Mouse (Mus musculus): ENCODE measurements around the gene Camta1. TPM values are rescaled to one million over a fixed set of nuclear protein-coding genes. Genes with fewer than 3 reads are reported as not detected.

The Camta1 gene
- polyA plus RNA-seq, 1 experiment = 26.3 TPM

GRCm38 (mm10) chr4:151899707-151900384, 38.2 kb upstream of the Camta1 start:
- H3K4me1 ChIP-seq (ENCODE audit: control insufficient read depth, insufficient read depth, low read length) = no peaks in the 10 kb centered on the region; the same call in 1 of the 2 replicates
- H3K27ac ChIP-seq (ENCODE audit: insufficient read depth, low read depth, low read length) = no peak overlapping the region
- H3K4me3 ChIP-seq (ENCODE audit: insufficient read depth, low read length) = no peak overlapping the region
- TF ChIP-seq CTCF (IDR thresholded peaks at IDR 0.05; ENCODE audit: low read depth, low read length) (no peak), POLR2A (IDR thresholded peaks at IDR 0.05; ENCODE audit: borderline replicate concordance, low read depth, low read length) (no peak)

- H3K27ac ChIP-seq (ENCODE audit: insufficient read depth, low read depth, low read length) = no peak overlapping the region
- H3K4me1 ChIP-seq (ENCODE audit: control insufficient read depth, insufficient read depth, low read length) = no peaks in the 10 kb centered on the region; the same call in 1 of the 2 replicates
- TF ChIP-seq CTCF (IDR thresholded peaks at IDR 0.05; ENCODE audit: low read depth, low read length) = no peak
- TF ChIP-seq POLR2A (IDR thresholded peaks at IDR 0.05; ENCODE audit: borderline replicate concordance, low read depth, low read length) = no peak
- H3K4me3 ChIP-seq (ENCODE audit: insufficient read depth, low read length) = no peak overlapping the region
Measured at GRCm38 (mm10) chr4:151898600-151899245, 37.0 kb upstream of the Camta1 start.

GRCm38 (mm10) chr4:151897069-151897617, 35.5 kb upstream of the Camta1 start:
- no peak overlapping the region for H3K4me3 ChIP-seq (ENCODE audit: insufficient read depth, low read length)
- H3K4me1 ChIP-seq (ENCODE audit: control insufficient read depth, insufficient read depth, low read length) = no peaks in the 10 kb centered on the region
- H3K27ac ChIP-seq (ENCODE audit: insufficient read depth, low read depth, low read length) = no peak overlapping the region
- no peak for TF ChIP-seq POLR2A (IDR thresholded peaks at IDR 0.05; ENCODE audit: borderline replicate concordance, low read depth, low read length)
- no peak for TF ChIP-seq CTCF (IDR thresholded peaks at IDR 0.05; ENCODE audit: low read depth, low read length)

GRCm38 (mm10) chr4:151895624-151896023, 33.9 kb upstream of the Camta1 start:
- no peak overlapping the region for H3K27ac ChIP-seq (ENCODE audit: insufficient read depth, low read depth, low read length)
- H3K4me1 ChIP-seq (ENCODE audit: control insufficient read depth, insufficient read depth, low read length) = no peaks in the 10 kb centered on the region
- TF ChIP-seq CTCF (IDR thresholded peaks at IDR 0.05; ENCODE audit: low read depth, low read length) (no peak), POLR2A (IDR thresholded peaks at IDR 0.05; ENCODE audit: borderline replicate concordance, low read depth, low read length) (no peak)
- H3K4me3 ChIP-seq (ENCODE audit: insufficient read depth, low read length) = no peak overlapping the region

GRCm38 (mm10) chr4:151894926-151895325, 33.2 kb upstream of the Camta1 start:
- H3K27ac ChIP-seq (ENCODE audit: insufficient read depth, low read depth, low read length) = no peak overlapping the region
- TF ChIP-seq POLR2A (IDR thresholded peaks at IDR 0.05; ENCODE audit: borderline replicate concordance, low read depth, low read length) = no peak
- no peak for TF ChIP-seq CTCF (IDR thresholded peaks at IDR 0.05; ENCODE audit: low read depth, low read length)
- H3K4me1 ChIP-seq (ENCODE audit: control insufficient read depth, insufficient read depth, low read length) = no peaks in the 10 kb centered on the region
- H3K4me3 ChIP-seq (ENCODE audit: insufficient read depth, low read length) = no peak overlapping the region

- H3K27ac ChIP-seq (ENCODE audit: insufficient read depth, low read depth, low read length) = no peak overlapping the region
- TF ChIP-seq CTCF (IDR thresholded peaks at IDR 0.05; ENCODE audit: low read depth, low read length) = peak; percentile 14; the same call in 1 of the 2 replicates
- TF ChIP-seq POLR2A (IDR thresholded peaks at IDR 0.05; ENCODE audit: borderline replicate concordance, low read depth, low read length) = no peak
- no peak overlapping the region for H3K4me3 ChIP-seq (ENCODE audit: insufficient read depth, low read length)
- no peaks in the 10 kb centered on the region for H3K4me1 ChIP-seq (ENCODE audit: control insufficient read depth, insufficient read depth, low read length)
Measured at GRCm38 (mm10) chr4:151893241-151893640, 31.6 kb upstream of the Camta1 start.

- no peak overlapping the region for H3K27ac ChIP-seq (ENCODE audit: insufficient read depth, low read depth, low read length)
- TF ChIP-seq POLR2A (IDR thresholded peaks at IDR 0.05; ENCODE audit: borderline replicate concordance, low read depth, low read length) = no peak
- no peak overlapping the region for H3K4me3 ChIP-seq (ENCODE audit: insufficient read depth, low read length)
- H3K4me1 ChIP-seq (ENCODE audit: control insufficient read depth, insufficient read depth, low read length) = no peaks in the 10 kb centered on the region
Measured at GRCm38 (mm10) chr4:151881590-151881989, 19.9 kb upstream of the Camta1 start.

GRCm38 (mm10) chr4:151880044-151880690, 18.5 kb upstream of the Camta1 start:
- no peaks in the 10 kb centered on the region for H3K4me1 ChIP-seq (ENCODE audit: control insufficient read depth, insufficient read depth, low read length)
- H3K27ac ChIP-seq (ENCODE audit: insufficient read depth, low read depth, low read length) = no peak overlapping the region
- TF ChIP-seq POLR2A (IDR thresholded peaks at IDR 0.05; ENCODE audit: borderline replicate concordance, low read depth, low read length) = no peak
- no peak for TF ChIP-seq CTCF (IDR thresholded peaks at IDR 0.05; ENCODE audit: low read depth, low read length)
- no peak overlapping the region for H3K4me3 ChIP-seq (ENCODE audit: insufficient read depth, low read length)

GRCm38 (mm10) chr4:151876400-151876799, 14.7 kb upstream of the Camta1 start:
- peak overlapping the region; percentile 7; the same call in 1 of the 2 replicates for H3K4me3 ChIP-seq (ENCODE audit: insufficient read depth, low read length)
- H3K27ac ChIP-seq (ENCODE audit: insufficient read depth, low read depth, low read length) = no peak overlapping the region
- H3K4me1 ChIP-seq (ENCODE audit: control insufficient read depth, insufficient read depth, low read length) = no peaks in the 10 kb centered on the region
- no peak for TF ChIP-seq CTCF (IDR thresholded peaks at IDR 0.05; ENCODE audit: low read depth, low read length)
- TF ChIP-seq POLR2A (IDR thresholded peaks at IDR 0.05; ENCODE audit: borderline replicate concordance, low read depth, low read length) = no peak

All from bone marrow macrophage, adult 2 months (primary cell).